In the genomic region with DNA sequence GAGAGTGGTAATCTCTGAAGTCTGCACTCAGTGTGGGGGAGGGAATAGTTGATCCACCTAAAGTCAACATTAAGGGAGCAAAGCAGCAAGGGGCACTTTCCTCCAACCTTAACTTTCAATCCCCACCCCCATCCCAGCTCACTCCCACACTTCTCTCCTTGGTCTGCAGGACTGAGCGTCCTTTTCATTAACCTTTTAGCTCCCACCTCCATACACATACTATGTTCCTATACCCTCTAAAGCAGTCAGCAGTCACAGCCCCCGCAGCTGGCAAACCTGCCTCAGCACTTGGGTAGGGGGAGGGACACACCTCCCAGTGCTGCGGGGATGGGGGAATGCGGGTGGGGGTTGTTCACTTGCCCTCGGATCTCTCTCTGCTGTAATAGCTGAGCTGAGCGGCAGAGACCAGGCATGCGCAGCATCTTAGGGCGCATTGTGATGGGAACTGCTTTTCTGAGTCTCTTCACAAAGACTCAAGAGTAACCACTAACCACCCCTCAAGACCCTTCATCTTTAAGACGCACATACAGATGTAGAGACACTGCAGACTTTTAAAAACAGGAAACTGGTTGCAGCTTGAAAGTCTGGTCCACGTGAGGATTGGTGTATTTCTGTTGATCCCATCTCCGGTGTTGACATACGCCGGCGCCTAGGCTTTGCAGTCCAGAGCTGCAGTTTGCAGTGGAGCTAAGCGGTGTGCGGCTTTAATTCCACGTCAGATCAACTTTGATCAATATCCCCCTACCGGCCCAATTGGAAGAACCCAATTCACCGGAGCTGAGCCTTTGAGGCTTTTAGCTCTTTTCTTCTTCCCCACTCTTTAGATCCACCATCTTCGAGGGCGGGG, we compare ENCODE assay signal across 9 mouse cellular contexts. TPM values are rescaled to one million over a fixed set of nuclear protein-coding genes. Genes with fewer than 3 reads are reported as not detected.
DNase-seq lines count a peak whose midpoint lies in the region; ATAC-seq and TF ChIP-seq lines count a peak whose summit lies in the region.
"Had no signal": no experiment of that assay in that cellular context is flagged by ENCODE, and none has a peak within 500 bp of the region (broad histone marks: within the 10 kb centered on the region; RNA-seq: fewer than 3 reads in every experiment).

A gene (plus strand): TSS at position 797 of the 847 bp plus-strand sequence.

- H3K4me2 ChIP-seq in forebrain, embryonic 14.5 days (ENCODE audit: low read length), result peak within 1 kb of the TSS; percentile 62
- H3K4me2 ChIP-seq in kidney, embryonic 16.5 days (replicated peaks; ENCODE audit: low read depth, low read length), result peak within 1 kb of the TSS; percentile 66

- no peaks in the 10 kb centered on the region for H3K36me3 ChIP-seq in forebrain, embryonic 14.5 days (ENCODE audit: control insufficient read depth, insufficient read depth, low read length)
- no peaks in the 10 kb centered on the region for H3K36me3 ChIP-seq in kidney, embryonic 16.5 days (ENCODE audit: insufficient read depth, low read length)
- no peaks in the 10 kb centered on the region for H3K36me3 ChIP-seq in liver, adult 2 months (ENCODE audit: control insufficient read depth, insufficient read depth, low read length)
- H3K36me3 ChIP-seq: G1E had no signal

- peak; percentile 79 for ATAC-seq in forebrain, embryonic 14.5 days
- ATAC-seq in kidney, embryonic 16.5 days (ENCODE audit: low FRiP score, low TSS enrichment), result peak; percentile 92
- ATAC-seq in neutrophil, adult 5-6 weeks (ENCODE audit: extremely low read depth, insufficient number of reproducible peaks, low FRiP score, poor library complexity, severe bottlenecking), result peak; percentile 33; the same call in 1 of the 2 replicates

- WGBS in forebrain, embryonic 14.5 days, result 23% methylated on average over 21 of the region's 21 CpGs
- WGBS in kidney, embryonic 16.5 days, result 18% methylated on average over 21 of the region's 21 CpGs
- 2% methylated on average over 21 of the region's 21 CpGs for WGBS in liver, adult 2 months

- H3K4me3 ChIP-seq in forebrain, embryonic 14.5 days (ENCODE audit: low read depth, low read length), result peak within 1 kb of the TSS; percentile 39
- H3K4me3 ChIP-seq in kidney, embryonic 16.5 days (ENCODE audit: low read length), result peak within 1 kb of the TSS; percentile 52
- H3K4me3 ChIP-seq in liver, adult 2 months (ENCODE audit: insufficient read depth, low read depth, low read length), result peak within 1 kb of the TSS; percentile 2; the same call in 1 of the 2 replicates

- H3K9ac ChIP-seq in forebrain, embryonic 14.5 days (ENCODE audit: low read length), result peak within 1 kb of the TSS; percentile 59
- peak within 1 kb of the TSS; percentile 56 for H3K9ac ChIP-seq in kidney, embryonic 16.5 days (replicated peaks; ENCODE audit: low read length)
- H3K9ac ChIP-seq in liver, adult 2 months (ENCODE audit: low read depth, low read length), result no peak within 1 kb of the TSS

- TF ChIP-seq POLR2A in liver, adult 2 months (IDR thresholded peaks at IDR 0.05; ENCODE audit: extremely low read depth, insufficient read depth, low read length), result no peak

- no peak for TF ChIP-seq CTCF in liver, adult 2 months (IDR thresholded peaks at IDR 0.05; ENCODE audit: low read depth, low read length)

- H3K79me2 ChIP-seq in liver, adult 2 months (ENCODE audit: control insufficient read depth, insufficient read depth, low read length), result no peaks in the 10 kb centered on the region

- H3K27ac ChIP-seq in forebrain, embryonic 14.5 days (ENCODE audit: low read depth, low read length), result no peak within 1 kb of the TSS
- H3K27ac ChIP-seq in kidney, embryonic 16.5 days (ENCODE audit: low read length), result 0 out of 2 replicates have a peak within 1 kb of the TSS, but pooled peaks have one; percentile 12
- no peak within 1 kb of the TSS for H3K27ac ChIP-seq in liver, adult 2 months (replicated peaks; ENCODE audit: insufficient read depth, low read depth, low read length)

- no peaks in the 10 kb centered on the region for H3K9me3 ChIP-seq in forebrain, embryonic 14.5 days (replicated peaks; ENCODE audit: control insufficient read depth, low read length)
- no peaks in the 10 kb centered on the region for H3K9me3 ChIP-seq in kidney, embryonic 16.5 days (ENCODE audit: low read length)
- H3K9me3 ChIP-seq: G1E had no signal

- no peaks in the 10 kb centered on the region for H3K27me3 ChIP-seq in forebrain, embryonic 14.5 days (replicated peaks; ENCODE audit: control insufficient read depth, insufficient read depth, low read length)
- H3K27me3 ChIP-seq in kidney, embryonic 16.5 days (ENCODE audit: insufficient read depth, low read length), result no peaks in the 10 kb centered on the region
- no peaks in the 10 kb centered on the region for H3K27me3 ChIP-seq in liver, adult 2 months (ENCODE audit: control insufficient read depth, insufficient read depth, low read length)

- H3K4me1 ChIP-seq in forebrain, embryonic 14.5 days (ENCODE audit: control insufficient read depth, insufficient read depth, low read length), result no peaks in the 10 kb centered on the region
- 0 out of 2 replicates have a peak, but pooled peaks cover 7% of the 10 kb centered on the region for H3K4me1 ChIP-seq in kidney, embryonic 16.5 days (ENCODE audit: insufficient read depth, low read length)
- peaks cover 3% of the 10 kb centered on the region; the same call in 1 of the 2 replicates for H3K4me1 ChIP-seq in liver, adult 2 months (ENCODE audit: control insufficient read depth, insufficient read depth, low read length)

- peak; percentile 3 for DNase-seq in gastrocnemius, postnatal 10 days
- no peak for DNase-seq in gastrocnemius, adult 18-20 months (ENCODE audit: low spot score)
- peak in 1 of 2 experiments; percentile 12 for DNase-seq in adrenal gland, adult 18-20 months (ENCODE audit: low spot score in 2 of 2)
- peak; percentile 59 for DNase-seq in forebrain, embryonic 14.5 days (ENCODE audit: low spot score)
- DNase-seq in liver, adult 2 months (ENCODE audit: extremely low read depth, low read depth, low spot score), result peak; percentile 43
- no peak for DNase-seq in B cell, adult 2 months

RNA-seq across cellular contexts. Expression of the gene that starts here (rescaled TPM):
- total RNA-seq in gastrocnemius, postnatal 10 days (2021), result 1 to 10 TPM; 4.7 to 6.7 TPM
- 1 to 10 TPM in 1 of 2 experiments, under 1 TPM in 1; 0.78 to 1.5 TPM for total RNA-seq in gastrocnemius, adult 18-20 months (2021)
- total RNA-seq in adrenal gland, adult 18-20 months (2021), result 10 to 100 TPM; 12.5 to 22.7 TPM
- polyA plus RNA-seq in forebrain, embryonic 14.5 days (2014; fragmentation: Nextera tagmentation; extraction: Ambion mirVana), result 6.7 and 11.0 TPM in 2 replicates
- 7.4 and 8.5 TPM in 2 replicates for polyA plus RNA-seq in kidney, embryonic 16.5 days (2015; fragmentation: Nextera tagmentation; extraction: Ambion mirVana)
- total RNA-seq in liver, adult 2 months (2014; rRNA removed), result 0.37 and 1.5 TPM in 2 replicates
- 0.04 and 0.27 TPM in 2 replicates for polyA plus RNA-seq in liver, adult 2 months (2012; rRNA removed)
- 1.0 and 1.1 TPM in 2 replicates for total RNA-seq in neutrophil, adult 5-6 weeks (2017)
- polyA plus RNA-seq: G1E had no signal

Comparison
In these comparisons a context has a peak if more than half of its experiments do, and no peak if none do; other contexts are left out.
1. DNase-seq: peak in gastrocnemius, postnatal 10 days (single experiment), forebrain, embryonic 14.5 days (single experiment) and liver, adult 2 months (single experiment); none in gastrocnemius, adult 18-20 months (single experiment) and B cell, adult 2 months (0 of 2).
2. ATAC-seq: peak in every context shown above with its lines; median percentile 92 in kidney, embryonic 16.5 days; 79 in forebrain, embryonic 14.5 days; 33 in neutrophil, adult 5-6 weeks.
3. H3K4me3 ChIP-seq: peak in every context shown above with its lines; median percentile 52 in kidney, embryonic 16.5 days; 39 in forebrain, embryonic 14.5 days; 2 in liver, adult 2 months.